Mouse (Mus musculus) cerebellum, postnatal 10 days (tissue): ENCODE measurements around the gene Zfp473.
A peak's percentile ranks its signal among the peaks of the same experiment; 100 is the strongest.
"Not testable (repeated sequence)": the region's sequence is repeated elsewhere in the genome, so short reads cannot be mapped to it uniquely, and the experiment has no call there.

Source experiments
- DNase-seq, 2 experiments: peaks; one replicate each; pipeline ENCODE4 v3.0.0; 2021; ENCODE audit warnings: mixed read lengths in 2 of 2

Zfp473 gene

GRCm38 (mm10) chr7:44750950-44751349 lies at the start of gene Zfp473:
Gene Zfp473 (minus strand): TSS chr7:44751050.
- DNase-seq: not testable (repeated sequence)

- no peak for DNase-seq
Observed at GRCm38 (mm10) chr7:44792781-44793180, 41.9 kb upstream of the Zfp473 start.

GRCm38 (mm10) chr7:44790066-44790465 lies 39.2 kb upstream of the Zfp473 start:
- DNase-seq: no peak

GRCm38 (mm10) chr7:44789531-44789930 lies 38.7 kb upstream of the Zfp473 start:
- no peak for DNase-seq

- no peak for DNase-seq
Observed at GRCm38 (mm10) chr7:44780101-44780500, 29.3 kb upstream of the Zfp473 start.

GRCm38 (mm10) chr7:44776849-44777498 lies 26.1 kb upstream of the Zfp473 start:
- DNase-seq: no peak

GRCm38 (mm10) chr7:44772591-44773204 lies 21.8 kb upstream of the Zfp473 start:
- no peak for DNase-seq

GRCm38 (mm10) chr7:44770046-44770578 lies 19.3 kb upstream of the Zfp473 start:
- DNase-seq: peak in 1 of 2 experiments; percentile 38

GRCm38 (mm10) chr7:44768129-44768528 lies 17.3 kb upstream of the Zfp473 start:
- DNase-seq: no peak

- no peak for DNase-seq
Observed at GRCm38 (mm10) chr7:44760366-44760765, 9.5 kb upstream of the Zfp473 start.

GRCm38 (mm10) chr7:44757164-44757563 lies 6.3 kb upstream of the Zfp473 start:
- DNase-seq: no peak

GRCm38 (mm10) chr7:44748101-44749044 lies 2.5 kb downstream of the Zfp473 start, which contains the start of gene Vrk3:
Gene Vrk3 (plus strand): TSS chr7:44748413.
- peak; percentile 96 to 97 for DNase-seq

GRCm38 (mm10) chr7:44747115-44747514 lies 3.7 kb downstream of the Zfp473 start:
- DNase-seq: no peak

- DNase-seq: peak; percentile 88 to 89
Observed at GRCm38 (mm10) chr7:44745076-44745475, 5.8 kb downstream of the Zfp473 start.

- DNase-seq: no peak
Observed at GRCm38 (mm10) chr7:44744270-44744669, 6.6 kb downstream of the Zfp473 start.

- no peak for DNase-seq
Observed at GRCm38 (mm10) chr7:44741361-44741760, 9.5 kb downstream of the Zfp473 start.

- DNase-seq: no peak
Observed at GRCm38 (mm10) chr7:44733723-44734122, 17.1 kb downstream of the Zfp473 start.

- no peak for DNase-seq
Observed at GRCm38 (mm10) chr7:44728082-44728975, 22.5 kb downstream of the Zfp473 start.

- no peak for DNase-seq
Observed at GRCm38 (mm10) chr7:44727151-44727550, 23.7 kb downstream of the Zfp473 start.

- DNase-seq: peak; percentile 24 to 38
Observed at GRCm38 (mm10) chr7:44726343-44726742, 24.5 kb downstream of the Zfp473 start.

GRCm38 (mm10) chr7:44724316-44724715 lies 26.5 kb downstream of the Zfp473 start:
- DNase-seq: peak; percentile 43 to 48

- DNase-seq: no peak
Observed at GRCm38 (mm10) chr7:44722058-44722457, 28.8 kb downstream of the Zfp473 start.
